Mouse (Mus musculus): ENCODE measurements around the gene Itgb3bp. TPM values are rescaled to one million over a fixed set of nuclear protein-coding genes. Genes with fewer than 3 reads are reported as not detected.

The Itgb3bp gene
- 0.03 and 0.15 TPM in 2 replicates for polyA plus RNA-seq (2012; rRNA removed)

DNA sequence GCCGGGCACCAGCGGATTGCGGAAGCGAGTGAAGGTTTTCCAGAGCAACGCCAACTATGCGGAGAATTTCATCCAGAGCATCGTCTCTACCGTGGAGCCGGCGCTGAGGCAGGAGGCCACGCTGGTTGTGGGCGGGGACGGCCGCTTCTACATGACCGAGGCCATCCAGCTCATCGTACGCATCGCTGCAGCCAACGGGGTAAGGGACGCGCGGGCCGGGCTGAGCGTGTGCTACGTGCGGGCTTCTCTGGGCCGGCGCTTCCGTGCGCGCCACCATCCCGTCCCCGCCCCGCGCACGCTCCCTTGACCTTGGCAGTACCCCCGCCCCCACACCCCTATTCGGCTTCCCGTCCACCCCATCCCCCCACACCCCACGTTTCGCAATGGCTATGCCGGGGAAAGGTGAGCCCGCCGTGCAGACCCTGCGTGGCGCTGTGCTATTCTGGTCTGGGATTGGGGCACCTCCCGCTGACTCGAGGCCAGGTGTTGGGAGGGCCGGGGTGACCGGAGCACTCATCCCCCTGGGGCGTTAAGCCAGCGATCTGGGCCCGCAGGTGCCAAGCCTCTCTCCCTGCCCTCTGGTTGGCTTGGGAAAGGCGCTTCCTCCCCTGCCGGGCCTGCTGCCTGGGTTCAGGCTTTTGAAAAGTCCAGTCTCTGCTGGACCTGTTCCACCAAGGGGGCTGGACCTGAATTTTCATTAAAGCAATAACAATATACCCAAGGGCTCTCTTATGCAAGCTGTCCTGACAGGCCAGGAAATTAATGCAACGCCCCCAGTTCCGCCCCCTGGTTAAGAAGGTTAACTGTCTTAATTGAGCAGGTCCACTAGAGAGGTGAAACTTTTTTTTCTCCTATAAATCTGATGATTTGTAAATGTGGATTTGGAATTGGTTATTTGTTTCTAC lies at the start of gene Itgb3bp:
Gene Itgb3bp (minus strand): TSS at position 201 of the 905 bp plus-strand sequence.
- Histone ChIP-seq H3K36me3 (ENCODE audit: control insufficient read depth, insufficient read depth, low read length) (no peaks in the 10 kb centered on the region), H3K4me3 (ENCODE audit: low read depth, low read length) (peak within 1 kb of the TSS; percentile 77), H3K27me3 (ENCODE audit: control insufficient read depth, insufficient read depth, low read length) (no peaks in the 10 kb centered on the region), H3K27ac (ENCODE audit: insufficient read depth, low read depth, low read length) (peak within 1 kb of the TSS; percentile 88), H3K4me1 (ENCODE audit: control insufficient read depth, insufficient read depth, insufficient read length, low read length) (peaks cover 4% of the 10 kb centered on the region)
- WGBS = under 1% methylated on average over 56 of the region's 57 CpGs
- TF ChIP-seq CTCF (IDR thresholded peaks at IDR 0.05; ENCODE audit: extremely low read depth, insufficient read length, insufficient replicate concordance, low read depth, low read length) (no peak), POLR2A (IDR thresholded peaks at IDR 0.05; ENCODE audit: low read depth, low read length) (peak; percentile 8; the same call in 1 of the 2 replicates)

- 89% methylated on average over 5 of the region's 5 CpGs for WGBS
- TF ChIP-seq POLR2A (IDR thresholded peaks at IDR 0.05; ENCODE audit: low read depth, low read length) = no peak
- TF ChIP-seq CTCF (IDR thresholded peaks at IDR 0.05; ENCODE audit: extremely low read depth, insufficient read length, insufficient replicate concordance, low read depth, low read length) = no peak
- no peaks in the 10 kb centered on the region for H3K27me3 ChIP-seq (ENCODE audit: control insufficient read depth, insufficient read depth, low read length)
- no peaks in the 10 kb centered on the region for H3K4me1 ChIP-seq (ENCODE audit: control insufficient read depth, insufficient read depth, insufficient read length, low read length)
- no peak overlapping the region for H3K4me3 ChIP-seq (ENCODE audit: low read depth, low read length)
- peaks cover 6% of the 10 kb centered on the region; the same call in 1 of the 2 replicates for H3K36me3 ChIP-seq (ENCODE audit: control insufficient read depth, insufficient read depth, low read length)
- H3K27ac ChIP-seq (ENCODE audit: insufficient read depth, low read depth, low read length) = no peak overlapping the region
These were observed 49.7 kb upstream of the Itgb3bp start for GRCm38 (mm10) chr4:99979326-99979725.

GRCm38 (mm10) chr4:99974375-99974774 lies 44.8 kb upstream of the Itgb3bp start:
- H3K27me3 ChIP-seq (ENCODE audit: control insufficient read depth, insufficient read depth, low read length) = no peaks in the 10 kb centered on the region
- H3K27ac ChIP-seq (ENCODE audit: insufficient read depth, low read depth, low read length) = no peak overlapping the region
- no peaks in the 10 kb centered on the region for H3K4me1 ChIP-seq (ENCODE audit: control insufficient read depth, insufficient read depth, insufficient read length, low read length)
- TF ChIP-seq CTCF (IDR thresholded peaks at IDR 0.05; ENCODE audit: extremely low read depth, insufficient read length, insufficient replicate concordance, low read depth, low read length) = no peak
- no peak for TF ChIP-seq POLR2A (IDR thresholded peaks at IDR 0.05; ENCODE audit: low read depth, low read length)
- H3K36me3 ChIP-seq (ENCODE audit: control insufficient read depth, insufficient read depth, low read length) = peaks cover 8% of the 10 kb centered on the region
- no peak overlapping the region for H3K4me3 ChIP-seq (ENCODE audit: low read depth, low read length)
- WGBS = 83% methylated on average over 5 of the region's 5 CpGs

- no peak overlapping the region for H3K27ac ChIP-seq (ENCODE audit: insufficient read depth, low read depth, low read length)
- no peak overlapping the region for H3K4me3 ChIP-seq (ENCODE audit: low read depth, low read length)
- WGBS = 91% methylated on average over 1 of the region's 1 CpGs
- no peaks in the 10 kb centered on the region for H3K27me3 ChIP-seq (ENCODE audit: control insufficient read depth, insufficient read depth, low read length)
- H3K4me1 ChIP-seq (ENCODE audit: control insufficient read depth, insufficient read depth, insufficient read length, low read length) = no peaks in the 10 kb centered on the region
- TF ChIP-seq POLR2A (IDR thresholded peaks at IDR 0.05; ENCODE audit: low read depth, low read length) (no peak), CTCF (IDR thresholded peaks at IDR 0.05; ENCODE audit: extremely low read depth, insufficient read length, insufficient replicate concordance, low read depth, low read length) (no peak)
- H3K36me3 ChIP-seq (ENCODE audit: control insufficient read depth, insufficient read depth, low read length) = peaks cover 8% of the 10 kb centered on the region
These were observed 44.3 kb upstream of the Itgb3bp start for GRCm38 (mm10) chr4:99973931-99974330.

DNA sequence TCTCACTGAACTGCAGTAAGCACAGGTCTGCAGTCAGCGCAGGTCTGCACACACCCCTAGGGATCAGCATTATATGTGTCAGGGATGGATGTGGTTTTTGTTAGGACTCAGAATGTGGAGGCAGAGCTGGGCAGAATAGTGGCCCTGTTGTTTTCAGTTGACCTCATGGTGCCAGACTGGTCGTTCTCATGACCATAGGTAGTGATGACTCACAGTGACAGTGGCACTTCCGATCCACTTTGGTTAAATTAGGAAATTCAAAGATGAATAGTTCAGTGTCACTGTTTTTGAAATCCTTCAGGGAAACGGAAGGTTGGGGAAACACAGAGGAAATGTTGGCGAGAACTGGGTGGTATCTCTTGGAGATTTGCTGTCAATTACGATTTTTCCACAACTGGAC lies 43.3 kb upstream of the Itgb3bp start:
- Histone ChIP-seq H3K27me3 (ENCODE audit: control insufficient read depth, insufficient read depth, low read length) (no peaks in the 10 kb centered on the region), H3K36me3 (ENCODE audit: control insufficient read depth, insufficient read depth, low read length) (peaks cover 11% of the 10 kb centered on the region), H3K27ac (ENCODE audit: insufficient read depth, low read depth, low read length) (no peak overlapping the region), H3K4me3 (ENCODE audit: low read depth, low read length) (no peak overlapping the region), H3K4me1 (ENCODE audit: control insufficient read depth, insufficient read depth, insufficient read length, low read length) (no peaks in the 10 kb centered on the region)
- TF ChIP-seq POLR2A (IDR thresholded peaks at IDR 0.05; ENCODE audit: low read depth, low read length) (no peak), CTCF (IDR thresholded peaks at IDR 0.05; ENCODE audit: extremely low read depth, insufficient read length, insufficient replicate concordance, low read depth, low read length) (no peak)
- 89% methylated on average over 6 of the region's 6 CpGs for WGBS

DNA sequence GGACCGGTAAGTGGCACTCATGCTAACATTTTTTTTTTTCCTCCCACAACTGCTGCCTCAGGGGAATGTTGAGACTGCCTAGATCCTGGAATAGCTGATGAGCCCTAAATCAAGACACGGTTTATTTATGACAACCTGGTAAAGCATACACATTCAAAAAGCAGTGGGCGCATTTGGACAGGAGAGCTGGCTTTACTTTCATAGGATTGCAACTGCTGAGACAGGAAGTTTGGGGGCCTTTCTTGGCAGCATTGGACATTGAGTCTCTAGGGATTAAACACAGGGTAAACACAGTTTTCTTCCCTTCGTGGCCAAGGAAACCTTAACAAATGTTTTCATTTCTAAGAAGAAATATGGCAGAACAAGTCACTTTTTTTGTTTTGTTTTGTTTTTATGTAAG lies 40.5 kb upstream of the Itgb3bp start:
- TF ChIP-seq POLR2A (IDR thresholded peaks at IDR 0.05; ENCODE audit: low read depth, low read length) (no peak), CTCF (IDR thresholded peaks at IDR 0.05; ENCODE audit: extremely low read depth, insufficient read length, insufficient replicate concordance, low read depth, low read length) (no peak)
- Histone ChIP-seq H3K27me3 (ENCODE audit: control insufficient read depth, insufficient read depth, low read length) (no peaks in the 10 kb centered on the region), H3K27ac (ENCODE audit: insufficient read depth, low read depth, low read length) (peak overlapping the region; percentile 42; the same call in 1 of the 2 replicates), H3K4me3 (ENCODE audit: low read depth, low read length) (no peak overlapping the region), H3K4me1 (ENCODE audit: control insufficient read depth, insufficient read depth, insufficient read length, low read length) (no peaks in the 10 kb centered on the region), H3K36me3 (ENCODE audit: control insufficient read depth, insufficient read depth, low read length) (peaks cover 21% of the 10 kb centered on the region)
- WGBS = 73% methylated on average over 4 of the region's 4 CpGs

DNA sequence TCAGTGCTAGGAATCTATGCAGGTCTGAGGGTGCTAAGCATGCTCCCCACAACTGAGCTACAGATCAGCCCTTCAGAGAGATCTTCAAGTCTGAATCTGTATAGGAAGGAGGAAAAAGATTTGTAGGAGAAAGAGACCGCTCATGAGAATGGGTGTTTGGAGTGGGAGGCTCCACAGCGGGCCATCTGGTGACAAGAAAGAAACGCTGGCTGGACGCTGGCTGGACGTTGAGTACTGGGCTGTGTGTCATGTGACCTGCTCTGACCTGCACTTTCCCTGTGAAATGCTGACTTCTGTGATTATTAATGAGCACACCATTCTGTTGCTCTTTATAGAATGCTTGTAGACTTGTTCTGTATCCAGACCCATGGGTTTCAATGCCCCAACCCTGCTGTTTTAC lies 39.7 kb upstream of the Itgb3bp start:
- H3K27me3 ChIP-seq (ENCODE audit: control insufficient read depth, insufficient read depth, low read length) = no peaks in the 10 kb centered on the region
- H3K4me3 ChIP-seq (ENCODE audit: low read depth, low read length) = no peak overlapping the region
- no peaks in the 10 kb centered on the region for H3K4me1 ChIP-seq (ENCODE audit: control insufficient read depth, insufficient read depth, insufficient read length, low read length)
- WGBS = 72% methylated on average over 5 of the region's 5 CpGs
- no peak for TF ChIP-seq POLR2A (IDR thresholded peaks at IDR 0.05; ENCODE audit: low read depth, low read length)
- peak overlapping the region; percentile 42 for H3K27ac ChIP-seq (ENCODE audit: insufficient read depth, low read depth, low read length)
- peaks cover 25% of the 10 kb centered on the region for H3K36me3 ChIP-seq (ENCODE audit: control insufficient read depth, insufficient read depth, low read length)
